Mouse (Mus musculus): ENCODE data around the gene Zfp366.

DNA sequence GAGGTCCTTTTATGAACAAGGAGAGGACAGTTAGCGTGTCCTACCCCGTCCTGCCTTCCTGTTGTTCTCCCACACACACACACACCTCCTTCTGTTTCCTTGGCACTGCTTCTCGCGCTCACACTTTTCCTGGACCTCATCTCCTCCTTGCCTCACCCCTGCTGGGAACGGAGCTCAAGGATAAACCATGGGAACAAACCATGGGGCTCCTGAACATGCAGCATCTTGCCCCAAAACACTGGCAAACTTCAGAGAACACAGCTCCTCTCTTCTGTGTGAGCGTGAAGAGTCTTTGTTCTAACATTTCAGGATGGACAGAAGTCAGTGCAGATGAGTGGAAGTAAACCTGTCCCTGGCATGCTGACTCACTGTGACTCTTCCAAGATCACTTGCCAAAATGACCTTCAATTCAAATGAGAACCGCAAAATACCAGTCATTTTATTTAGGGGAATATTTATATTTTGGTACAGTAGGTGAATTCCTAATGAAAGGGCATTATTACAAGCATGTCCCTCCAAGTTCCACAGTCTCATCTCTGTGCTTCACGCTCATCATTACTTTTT lies 38.8 kb downstream of the Zfp366 start:
- TF ChIP-seq FLI1 (IDR thresholded peaks at IDR 0.05; ENCODE audit: low read length) (no peak), GATA1 (IDR thresholded peaks at IDR 0.05; ENCODE audit: borderline replicate concordance, low read length) (no peak)
